Mouse (Mus musculus) MEL (cell line): ENCODE results near the gene Cmas.

Experiments used
- CTCF ChIP-seq, 3 experiments: IDR thresholded peaks in 2 of 3; conservative IDR thresholded peaks in 1 of 3; 2 replicates each; pipeline ENCODE4 v1.5.1; 2011 to 2012; ENCODE audit warnings: low read length in 3 of 3, low read depth in 2 of 3, mild to moderate bottlenecking in 2 of 3, improper control_type of control experiment in 1 of 3, inconsistent platforms in 1 of 3, mixed read lengths in 1 of 3, moderate library complexity in 1 of 3; ENCODE audit not compliant: control insufficient read depth in 1 of 3, insufficient read depth in 1 of 3, poor library complexity in 1 of 3, severe bottlenecking in 1 of 3
- ELF1 ChIP-seq: IDR thresholded peaks from 2 replicates; pipeline ENCODE4 v1.6.1; 2014; ENCODE audit warnings: low read depth, mild to moderate bottlenecking, inconsistent platforms, low read length, improper control_type of control experiment, moderate library complexity
- GATA1 ChIP-seq: IDR thresholded peaks from 2 replicates; pipeline ENCODE4 v1.6.1; 2011; ENCODE audit warnings: low read depth, low read length, improper control_type of control experiment
- KAT2A ChIP-seq: conservative IDR thresholded peaks from 2 replicates; pipeline ENCODE4 v1.6.1; 2012; ENCODE audit warnings: low read depth, low read length, improper control_type of control experiment, inconsistent platforms
- NELFE ChIP-seq: IDR thresholded peaks from 2 replicates; pipeline ENCODE4 v1.6.1; 2011; ENCODE audit warnings: low read depth, low read length, improper control_type of control experiment
- POLR2A ChIP-seq, 2 experiments: IDR thresholded peaks; 2 replicates each; pipeline ENCODE4 v1.6.1; 2011 to 2012; ENCODE audit warnings: low read length in 2 of 2, mild to moderate bottlenecking in 2 of 2, control low read depth in 1 of 2, improper control_type of control experiment in 1 of 2, low read depth in 1 of 2, moderate library complexity in 1 of 2; ENCODE audit not compliant: control insufficient read depth in 1 of 2, insufficient read depth in 1 of 2, poor library complexity in 1 of 2
- SMC3 ChIP-seq: IDR thresholded peaks from 2 replicates; pipeline ENCODE4 v1.6.1; 2011; ENCODE audit warnings: low read depth, low read length, improper control_type of control experiment
- TAL1 ChIP-seq: IDR thresholded peaks from 2 replicates; pipeline ENCODE4 v1.6.1; 2012; ENCODE audit warnings: mild to moderate bottlenecking, inconsistent platforms, low read length, moderate library complexity, mixed read lengths
- UBTF ChIP-seq: IDR thresholded peaks from 2 replicates; pipeline ENCODE4 v1.6.1; 2012; ENCODE audit warnings: low read depth, mild to moderate bottlenecking, inconsistent platforms, low read length, improper control_type of control experiment, moderate library complexity, borderline replicate concordance; ENCODE audit not compliant: insufficient read depth
- ZC3H11A ChIP-seq: IDR thresholded peaks from 2 replicates; pipeline ENCODE4 v1.6.1; 2012; ENCODE audit warnings: low read depth, mild to moderate bottlenecking, inconsistent platforms, low read length, improper control_type of control experiment
- ZMIZ1 ChIP-seq: IDR thresholded peaks from 2 replicates; pipeline ENCODE4 v1.6.1; 2012; ENCODE audit warnings: low read depth, mild to moderate bottlenecking, inconsistent platforms, low read length, improper control_type of control experiment, moderate library complexity
- ZNF384 ChIP-seq: IDR thresholded peaks from 2 replicates; pipeline ENCODE4 v1.6.1; 2012; ENCODE audit warnings: low read depth, mild to moderate bottlenecking, inconsistent platforms, low read length, improper control_type of control experiment

- TF ChIP-seq CTCF (IDR thresholded peaks at IDR 0.05 in 2 of 3, conservative IDR thresholded peaks at IDR 0.05 in 1 of 3; ENCODE audit: control insufficient read depth in 1 of 3, insufficient read depth in 1 of 3, low read depth in 2 of 3, low read length in 3 of 3, poor library complexity in 1 of 3, severe bottlenecking in 1 of 3) (no peak), TAL1 (no peak), ZNF384 (no peak), UBTF (no peak), ZC3H11A (no peak), POLR2A (IDR thresholded peaks at IDR 0.05; ENCODE audit: control insufficient read depth in 1 of 2, insufficient read depth in 1 of 2, low read depth in 1 of 2, low read length in 2 of 2, poor library complexity in 1 of 2) (no peak), KAT2A (no peak), NELFE (no peak), ELF1 (no peak), ZMIZ1 (no peak), SMC3 (no peak), GATA1 (no peak)
Observed at GRCm38 (mm10) chr6:142738637-142739036, 17.8 kb upstream of the Cmas start.
